Mouse (Mus musculus): ENCODE measurements at regions not wholly inside any gene's neighbourhood (a gene's known extent, or its start where the extent isn't known, plus 50 kb on each side); places are given as distances from the start of the nearest gene placed in this dataset.

DNA sequence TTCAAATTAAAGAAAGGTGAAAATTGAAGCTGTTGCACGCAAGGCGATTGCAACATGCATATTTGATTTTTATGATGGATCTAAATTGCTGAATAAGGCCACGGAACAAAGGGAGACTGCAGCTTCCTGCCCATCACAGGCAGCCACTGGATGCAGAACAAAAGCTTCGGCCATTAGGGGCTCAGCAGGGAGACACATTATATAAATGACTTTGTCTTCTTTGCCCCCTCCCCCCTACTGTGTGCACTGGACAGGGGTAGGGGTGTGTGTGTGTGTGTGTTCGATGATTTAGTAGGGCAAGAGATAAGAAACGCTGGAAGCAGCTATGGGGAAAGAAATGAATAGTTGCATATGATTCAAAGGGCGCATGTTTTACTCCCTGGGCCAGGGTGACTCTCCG lies 481.2 kb upstream of the Pmfbp1 start:
- DNase-seq (ENCODE audit: low read depth, low spot score) = peak; percentile 50

DNA sequence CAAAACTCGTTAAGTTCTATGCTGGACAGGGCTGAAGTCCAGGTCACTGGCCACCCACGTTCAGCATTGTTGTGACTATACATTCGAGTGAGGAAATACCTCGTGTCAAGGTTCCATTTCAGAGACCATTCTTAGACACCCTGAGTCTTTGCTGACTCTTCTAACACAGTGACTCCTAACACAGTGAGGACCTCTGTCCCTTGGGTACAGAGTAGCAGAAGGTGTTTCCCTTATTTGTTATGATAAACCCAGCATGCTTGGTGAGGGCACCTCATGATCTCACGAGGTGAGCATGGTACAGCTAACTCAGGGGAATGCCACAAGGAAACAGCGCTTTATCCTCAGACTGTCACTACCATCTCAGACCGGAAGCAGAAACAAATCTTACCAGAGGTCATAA lies 480.2 kb upstream of the Pmfbp1 start:
- DNase-seq (ENCODE audit: low read depth, low spot score) = no peak

- DNase-seq (ENCODE audit: low read depth, low spot score) = peak; percentile 61
Measured at GRCm38 (mm10) chr8:109014746-109015145, 479.1 kb upstream of the Pmfbp1 start.

GRCm38 (mm10) chr8:109019565-109019964 lies 474.3 kb upstream of the Pmfbp1 start:
- DNase-seq (ENCODE audit: low read depth, low spot score) = no peak

GRCm38 (mm10) chr8:109020102-109020501 lies 473.7 kb upstream of the Pmfbp1 start:
- no peak for DNase-seq (ENCODE audit: low read depth, low spot score)

GRCm38 (mm10) chr8:109027923-109028322 lies 465.9 kb upstream of the Pmfbp1 start:
- DNase-seq (ENCODE audit: low read depth, low spot score) = no peak

GRCm38 (mm10) chr8:109053608-109054007 lies 440.2 kb upstream of the Pmfbp1 start:
- DNase-seq (ENCODE audit: low read depth, low spot score) = no peak

DNA sequence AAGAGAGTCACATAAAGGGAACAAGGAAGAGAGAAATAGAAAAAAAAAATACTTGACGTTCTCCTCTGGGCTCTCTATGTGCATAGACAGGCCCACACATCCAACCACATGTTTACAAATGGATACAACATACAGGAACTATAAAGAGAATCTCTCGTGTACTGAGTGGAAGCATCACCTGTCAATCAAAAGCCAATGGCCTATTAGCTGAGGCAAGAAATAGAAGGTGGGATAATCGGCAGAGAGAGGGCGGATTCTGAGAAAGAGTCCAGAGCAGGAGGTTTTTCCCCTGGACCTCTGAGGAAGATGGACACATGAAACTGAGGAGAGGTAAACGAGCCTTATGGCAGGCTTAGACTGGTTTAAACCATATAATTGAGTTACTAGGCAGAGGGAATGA lies 434.7 kb upstream of the Pmfbp1 start:
- no peak for DNase-seq (ENCODE audit: low read depth, low spot score)

- no peak for DNase-seq (ENCODE audit: low read depth, low spot score)
Measured at GRCm38 (mm10) chr8:109062376-109062775, 431.5 kb upstream of the Pmfbp1 start.

DNA sequence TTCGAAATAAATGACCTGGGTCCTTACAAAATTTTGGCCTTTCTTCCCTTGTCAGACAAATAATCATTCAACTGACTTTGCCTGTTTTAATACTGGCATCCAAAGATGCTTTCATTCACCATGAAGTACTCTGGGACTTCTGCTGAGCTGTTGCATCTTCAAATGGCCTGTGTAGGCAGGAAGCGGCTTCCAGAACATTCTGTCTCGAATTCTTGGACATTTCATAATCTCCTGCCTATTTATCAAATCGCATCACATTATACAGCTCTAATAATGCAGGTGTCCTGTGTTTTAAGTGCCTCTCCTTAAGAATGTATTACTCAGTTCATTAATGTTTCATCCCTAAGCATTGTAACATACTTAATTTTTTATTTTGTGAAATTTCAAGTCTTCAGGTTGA lies 420.1 kb upstream of the Pmfbp1 start:
- DNase-seq (ENCODE audit: low read depth, low spot score) = no peak

- DNase-seq (ENCODE audit: low read depth, low spot score) = peak; percentile 82
Measured at GRCm38 (mm10) chr8:109075006-109075405, 418.8 kb upstream of the Pmfbp1 start.

- DNase-seq (ENCODE audit: low read depth, low spot score) = no peak
Measured at GRCm38 (mm10) chr8:109079223-109079622, 414.6 kb upstream of the Pmfbp1 start.

- no peak for DNase-seq (ENCODE audit: low read depth, low spot score)
Measured at GRCm38 (mm10) chr8:109081295-109081694, 412.5 kb upstream of the Pmfbp1 start.

DNA sequence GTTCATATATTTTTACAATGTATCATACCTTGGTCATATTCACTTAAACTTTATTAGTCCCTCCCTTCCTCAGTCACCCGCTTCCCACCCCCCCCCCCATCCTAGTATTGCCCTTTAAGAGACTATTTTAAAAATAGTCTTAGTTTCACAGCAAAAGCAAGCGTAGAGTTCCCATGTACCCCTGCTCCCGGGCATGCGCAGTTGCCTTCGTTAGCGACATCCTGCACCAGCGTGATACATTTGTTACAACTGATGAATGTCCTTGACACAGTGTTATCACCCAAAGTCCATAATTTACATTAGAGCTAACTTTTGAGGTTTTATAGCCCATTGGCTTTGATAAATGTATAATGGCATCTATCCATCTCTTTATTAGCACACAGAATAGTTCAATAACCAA lies 408.7 kb upstream of the Pmfbp1 start:
- DNase-seq (ENCODE audit: low read depth, low spot score) = no peak

DNA sequence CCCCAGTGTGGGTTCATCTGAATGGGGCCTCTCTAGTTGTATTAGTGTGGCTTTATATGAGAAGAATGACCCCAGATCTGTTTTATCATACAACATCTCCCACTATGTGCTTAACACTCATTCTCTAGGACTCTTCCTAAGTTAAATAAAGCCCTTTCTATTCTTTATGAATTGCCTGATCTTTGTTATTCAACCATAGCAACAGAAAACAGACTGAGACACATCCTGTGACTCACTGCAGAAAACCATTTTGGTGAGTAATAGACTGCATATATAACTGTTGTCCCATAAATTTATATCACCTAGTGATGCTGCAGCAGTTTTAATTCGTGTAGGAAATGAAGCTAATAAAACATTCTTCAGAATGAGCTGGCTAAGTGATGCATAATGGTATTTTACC lies 406.0 kb upstream of the Pmfbp1 start:
- DNase-seq (ENCODE audit: low read depth, low spot score) = no peak

- peak; percentile 9 for DNase-seq (ENCODE audit: low read depth, low spot score)
Measured at GRCm38 (mm10) chr8:109099671-109100070, 394.2 kb upstream of the Pmfbp1 start.

- no peak for DNase-seq (ENCODE audit: low read depth, low spot score)
Measured at GRCm38 (mm10) chr8:109101416-109101815, 392.4 kb upstream of the Pmfbp1 start.

- no peak for DNase-seq (ENCODE audit: low read depth, low spot score)
Measured at GRCm38 (mm10) chr8:109104798-109105326, 389.0 kb upstream of the Pmfbp1 start.

GRCm38 (mm10) chr8:109105693-109106092 lies 388.1 kb upstream of the Pmfbp1 start:
- no peak for DNase-seq (ENCODE audit: low read depth, low spot score)

DNA sequence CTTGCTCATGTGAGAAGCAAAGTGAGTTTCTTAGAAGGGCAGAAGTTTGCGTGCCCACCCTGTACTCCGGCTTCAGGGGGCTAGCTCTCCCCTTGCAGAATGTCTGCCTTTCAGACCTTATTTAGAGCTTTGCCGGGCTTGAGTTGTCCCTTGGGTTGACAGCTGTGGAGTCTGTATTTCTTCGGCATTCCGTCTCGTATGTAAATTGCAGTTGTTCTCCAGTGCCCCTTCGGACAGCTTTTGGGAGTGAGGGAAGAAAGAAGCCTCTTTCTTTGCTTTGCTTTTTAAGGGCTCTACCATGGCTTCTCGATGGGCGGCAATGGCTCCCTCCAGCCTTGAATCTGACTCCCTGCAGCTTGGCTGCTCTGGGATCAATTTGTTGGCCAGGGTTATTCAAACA lies 386.9 kb upstream of the Pmfbp1 start:
- no peak for DNase-seq (ENCODE audit: low read depth, low spot score)

DNA sequence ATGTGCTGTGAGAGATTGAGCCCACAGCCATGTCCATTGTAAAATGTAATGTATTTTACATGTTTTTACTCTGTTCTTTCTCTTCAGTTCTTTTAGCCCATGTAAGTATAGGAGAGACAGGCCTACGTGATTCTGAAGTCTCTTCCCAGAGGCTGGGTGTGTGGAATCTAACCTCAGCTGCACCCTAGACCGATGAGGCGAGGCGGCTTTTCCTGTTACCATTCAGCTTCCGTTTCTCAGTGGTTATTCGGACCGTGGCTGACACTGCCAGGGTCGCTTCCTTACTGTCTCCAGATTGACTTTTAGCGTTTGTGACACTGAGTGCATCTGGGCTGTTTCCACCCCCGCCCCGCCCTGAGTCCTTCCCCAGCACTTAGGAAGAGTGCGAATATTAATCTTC lies 386.1 kb upstream of the Pmfbp1 start:
- DNase-seq (ENCODE audit: low read depth, low spot score) = no peak

DNA sequence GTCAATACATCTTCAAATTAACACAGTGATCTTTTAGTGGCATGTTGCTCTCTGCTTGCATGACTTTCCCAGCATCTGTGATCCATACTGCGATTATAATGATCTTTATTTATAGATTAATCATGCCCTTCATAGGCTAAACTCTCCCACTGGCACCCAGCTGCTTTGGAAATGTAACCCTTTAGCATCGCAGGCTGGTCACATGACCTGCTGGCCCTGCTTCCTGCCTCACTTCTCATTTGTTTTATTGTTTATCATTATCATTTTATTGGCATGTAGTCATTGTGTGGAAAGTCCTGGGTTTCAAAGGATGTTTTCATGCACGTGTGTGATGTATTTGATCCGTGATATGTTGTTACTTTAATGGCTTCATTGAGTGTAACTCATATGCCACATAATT lies 384.4 kb upstream of the Pmfbp1 start:
- DNase-seq (ENCODE audit: low read depth, low spot score) = no peak

- DNase-seq (ENCODE audit: low read depth, low spot score) = no peak
Measured at GRCm38 (mm10) chr8:109121776-109122175, 372.1 kb upstream of the Pmfbp1 start.

- DNase-seq (ENCODE audit: low read depth, low spot score) = no peak
Measured at GRCm38 (mm10) chr8:109142495-109143158, 351.2 kb upstream of the Pmfbp1 start.

All from WW6 (cell line).